Mouse (Mus musculus) c-Kit-positive CD71-negative TER-119-negative erythroid progenitor cells, embryonic 14.5 days (primary cell): ENCODE data around the gene Eps15.

Experiments used
- DNase-seq: peaks from one replicate; pipeline ENCODE4 v3.0.0-alpha.2; 2013; ENCODE audit warnings: low read depth

Gene Eps15

GRCm38 (mm10) chr4:109279689-109280458, at the start of gene Eps15:
Gene Eps15, plus strand, starts transcription at chr4:109280268.
- peak; percentile 87 for DNase-seq

DNA sequence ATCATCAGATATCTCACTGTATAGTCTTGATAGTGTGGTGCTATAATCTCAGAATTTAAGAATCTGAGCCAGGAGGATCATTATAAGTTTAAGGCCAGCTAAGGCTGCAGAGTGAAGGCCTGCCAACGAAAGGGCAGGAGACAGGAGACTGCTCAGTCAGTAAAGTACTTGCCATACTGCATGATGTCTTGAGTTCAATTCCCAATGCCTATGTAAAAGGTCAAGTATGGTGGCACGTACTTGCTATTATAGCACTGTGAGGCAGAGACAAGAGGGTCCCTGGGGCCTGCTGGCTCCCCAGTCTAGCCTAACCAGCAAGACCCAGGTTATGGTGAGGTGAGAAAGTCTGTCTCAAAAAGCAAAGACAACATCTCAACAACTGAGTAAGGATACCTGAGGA, 45.9 kb upstream of the Eps15 start, which contains the start of gene Calr4:
Gene Calr4 (plus strand): TSS at position 301 of the 400 bp plus-strand sequence.
- no peak for DNase-seq

DNA sequence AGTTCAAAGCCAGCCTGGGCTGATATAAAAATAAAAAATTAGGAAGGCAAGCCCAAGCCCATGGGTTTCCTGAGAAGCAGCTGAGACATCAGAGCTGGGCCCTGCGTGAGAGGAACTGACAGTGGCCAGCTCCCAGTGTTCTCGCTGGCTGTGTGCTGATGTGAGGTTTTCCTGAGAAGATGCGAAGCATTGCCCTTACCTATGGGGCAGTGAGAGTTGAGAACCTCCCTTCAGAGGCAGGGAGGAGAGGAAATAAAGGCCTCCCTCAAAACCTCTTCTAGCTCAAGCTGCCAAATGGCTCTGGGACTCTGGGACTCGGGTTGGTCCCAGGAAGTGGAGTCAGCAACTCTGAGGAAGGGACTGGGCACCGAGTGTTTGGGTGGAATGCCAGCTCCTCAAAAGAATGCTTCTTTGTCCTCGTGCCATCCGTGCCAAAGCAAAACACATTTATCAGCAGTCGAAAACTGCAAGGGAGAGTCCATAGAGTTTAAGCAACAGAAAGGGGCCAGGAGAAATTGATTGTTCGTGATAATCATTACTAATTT, 45.2 kb upstream of the Eps15 start:
- no peak for DNase-seq

DNA sequence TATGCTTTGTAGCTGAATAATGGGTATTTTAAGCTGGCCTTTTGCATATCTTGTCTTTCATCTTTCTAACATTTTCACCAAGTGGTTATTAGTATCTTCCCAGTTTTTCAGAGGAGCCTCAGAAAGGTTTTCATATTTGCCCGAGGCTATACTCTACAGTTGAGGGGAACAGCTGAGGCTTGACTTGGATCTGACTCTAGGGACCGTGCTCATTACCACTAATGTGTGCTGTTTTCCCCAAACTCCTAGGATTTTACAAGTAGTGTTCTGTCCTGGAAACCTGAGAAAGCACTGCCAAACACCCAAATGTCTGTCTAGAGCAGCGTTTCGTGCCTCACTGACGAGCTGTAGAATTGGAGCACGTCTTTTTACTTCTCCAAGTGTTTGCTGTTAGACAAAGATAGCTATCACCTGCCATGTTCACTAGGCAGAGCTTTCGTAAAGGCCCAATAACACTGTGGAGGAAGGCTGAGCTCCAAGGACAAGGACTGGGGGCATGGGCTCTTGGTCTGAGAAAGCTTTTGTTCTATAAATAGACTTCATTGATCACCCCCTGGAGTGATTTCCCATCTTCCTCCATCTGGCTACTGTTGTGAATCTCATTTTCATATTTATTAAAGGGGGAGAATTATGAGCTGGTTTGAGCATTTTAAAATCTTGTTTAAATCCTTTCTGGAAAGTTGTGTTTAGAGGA, 43.7 kb upstream of the Eps15 start:
- no peak for DNase-seq

DNA sequence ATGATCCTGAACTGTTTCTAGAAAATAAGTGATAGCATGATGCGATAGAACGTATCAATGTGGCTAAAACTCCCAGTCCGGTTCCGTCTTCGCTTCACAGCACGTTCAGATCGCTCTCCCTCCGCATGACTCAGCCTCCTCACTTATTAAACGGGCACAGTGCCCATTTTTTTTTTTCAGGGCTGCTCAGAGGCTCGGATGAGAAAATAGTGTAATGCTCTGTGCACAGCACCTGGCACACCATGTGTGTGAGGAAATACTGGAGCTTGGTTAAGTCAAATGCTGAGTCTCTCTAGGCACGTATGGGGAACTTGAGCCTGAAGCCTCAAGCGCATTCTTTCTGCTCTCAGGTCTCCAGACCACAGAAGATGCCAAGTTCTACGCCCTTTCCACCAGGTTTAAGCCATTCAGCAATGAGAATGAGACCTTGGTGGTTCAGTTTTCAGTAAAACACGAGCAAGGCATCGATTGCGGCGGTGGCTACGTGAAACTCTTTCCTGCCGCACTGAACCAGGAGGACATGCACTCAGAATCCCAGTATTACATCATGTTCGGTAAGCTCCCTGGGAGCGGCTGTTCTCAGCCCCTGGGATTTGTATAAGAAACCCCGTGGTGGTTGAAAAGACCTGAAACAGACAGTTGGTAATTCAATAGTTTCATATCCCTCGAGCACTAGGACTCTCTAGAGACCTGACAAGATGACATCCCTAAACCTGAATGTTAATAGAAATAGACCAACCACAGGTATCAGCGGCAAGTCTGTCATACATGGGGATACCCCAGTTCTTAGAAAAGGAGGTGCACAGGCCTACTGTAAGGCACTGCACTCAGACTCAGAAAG, 41.4 kb upstream of the Eps15 start:
- DNase-seq = no peak

- DNase-seq = no peak
These were observed 38.8 kb upstream of the Eps15 start for GRCm38 (mm10) chr4:109241221-109241620.

GRCm38 (mm10) chr4:109241934-109242333, 38.1 kb upstream of the Eps15 start:
- DNase-seq = no peak

- no peak for DNase-seq
These were observed 35.6 kb upstream of the Eps15 start for GRCm38 (mm10) chr4:109244506-109244905.

DNA sequence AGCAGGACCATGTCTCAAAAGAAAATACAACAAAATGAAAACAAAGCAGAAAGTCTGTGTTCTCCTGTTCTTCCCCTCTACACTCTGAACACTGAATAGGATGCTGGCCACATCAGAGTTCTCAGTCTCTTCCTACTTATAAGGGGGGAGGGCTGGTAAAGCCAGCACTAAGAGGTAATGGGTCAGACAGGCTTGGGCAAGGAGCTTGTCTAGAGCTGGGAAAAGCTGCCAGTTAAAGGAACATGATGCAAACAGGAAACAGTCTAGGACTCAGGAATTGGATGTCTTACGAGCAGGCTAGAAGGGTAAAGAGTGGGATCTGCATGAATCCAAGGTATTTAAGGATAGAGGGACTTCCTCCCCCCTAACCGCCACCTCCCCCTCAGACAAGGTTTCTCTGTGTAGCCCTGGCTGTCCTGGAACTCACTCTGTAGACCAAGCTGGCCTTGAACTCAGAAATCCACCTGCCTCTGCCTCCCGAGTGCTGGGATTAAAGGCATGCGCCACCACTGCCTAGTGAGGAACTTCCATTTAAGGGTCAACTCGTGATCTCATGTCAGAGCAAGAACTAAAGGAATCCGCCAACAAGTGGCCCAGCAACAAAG, 35.0 kb upstream of the Eps15 start:
- DNase-seq = no peak

- DNase-seq = no peak
These were observed 28.5 kb upstream of the Eps15 start for GRCm38 (mm10) chr4:109251605-109252004.

GRCm38 (mm10) chr4:109252199-109252598, 27.9 kb upstream of the Eps15 start:
- no peak for DNase-seq

DNA sequence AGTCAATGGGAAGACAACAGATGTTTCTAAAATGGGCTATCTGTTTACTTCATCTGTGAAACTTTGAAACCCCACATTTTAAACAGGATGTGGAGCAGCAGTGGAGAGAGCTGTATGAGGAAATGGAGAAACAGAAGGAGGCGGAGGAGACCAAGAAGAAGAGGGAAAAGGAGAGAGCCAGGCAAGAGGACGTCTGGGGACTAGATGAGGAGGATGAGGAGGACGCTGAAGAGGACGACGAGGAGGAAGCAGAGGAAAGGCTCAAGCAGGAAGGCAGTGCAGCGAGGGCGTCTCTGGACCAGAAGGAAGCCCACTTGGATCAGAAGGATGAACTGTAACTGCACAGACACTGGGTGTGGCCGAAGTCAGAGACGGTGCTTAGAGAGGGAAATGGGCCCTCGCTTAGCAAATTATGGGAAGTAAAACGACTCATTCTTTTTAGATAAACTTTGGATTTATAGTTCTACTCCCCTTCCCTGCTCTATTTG, 26.4 kb upstream of the Eps15 start:
- no peak for DNase-seq

DNA sequence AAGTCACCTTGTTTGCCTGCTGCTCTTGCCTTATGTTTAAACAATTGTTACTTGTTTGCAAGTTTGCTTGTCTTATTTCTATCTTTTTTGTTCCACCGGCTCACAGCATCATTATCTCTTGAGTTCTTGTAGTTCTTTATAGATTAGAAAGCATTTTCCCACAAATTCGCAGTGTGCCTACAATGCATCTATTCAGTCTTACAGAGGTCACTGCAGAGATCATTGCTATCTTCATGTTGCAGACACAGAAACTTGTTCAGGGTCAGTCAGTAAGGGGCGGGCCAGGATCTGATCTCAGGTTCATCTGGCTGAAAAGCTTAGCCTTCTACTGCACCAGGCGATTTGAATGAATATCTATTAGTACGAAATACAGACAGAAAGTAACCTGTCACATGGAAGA, 25.6 kb upstream of the Eps15 start:
- DNase-seq = no peak

DNA sequence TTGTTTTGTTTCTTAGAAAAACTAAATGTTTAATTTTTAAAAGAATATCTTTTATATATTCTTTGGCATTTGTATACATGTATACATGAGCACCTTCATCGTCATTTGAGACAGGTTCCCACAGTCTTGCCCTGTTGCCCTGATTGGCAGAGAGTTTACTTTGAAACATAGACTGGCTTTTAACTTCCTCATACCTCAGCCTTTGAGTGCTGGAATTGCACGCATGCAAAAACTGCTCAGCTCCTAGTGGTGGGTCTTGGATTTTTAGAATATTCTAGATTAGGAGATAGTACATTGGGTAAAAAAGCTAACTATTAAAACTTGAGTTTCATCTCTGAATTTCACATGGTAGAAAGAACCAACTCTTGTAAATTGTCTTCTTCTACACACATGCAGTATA, 24.7 kb upstream of the Eps15 start:
- DNase-seq = no peak

DNA sequence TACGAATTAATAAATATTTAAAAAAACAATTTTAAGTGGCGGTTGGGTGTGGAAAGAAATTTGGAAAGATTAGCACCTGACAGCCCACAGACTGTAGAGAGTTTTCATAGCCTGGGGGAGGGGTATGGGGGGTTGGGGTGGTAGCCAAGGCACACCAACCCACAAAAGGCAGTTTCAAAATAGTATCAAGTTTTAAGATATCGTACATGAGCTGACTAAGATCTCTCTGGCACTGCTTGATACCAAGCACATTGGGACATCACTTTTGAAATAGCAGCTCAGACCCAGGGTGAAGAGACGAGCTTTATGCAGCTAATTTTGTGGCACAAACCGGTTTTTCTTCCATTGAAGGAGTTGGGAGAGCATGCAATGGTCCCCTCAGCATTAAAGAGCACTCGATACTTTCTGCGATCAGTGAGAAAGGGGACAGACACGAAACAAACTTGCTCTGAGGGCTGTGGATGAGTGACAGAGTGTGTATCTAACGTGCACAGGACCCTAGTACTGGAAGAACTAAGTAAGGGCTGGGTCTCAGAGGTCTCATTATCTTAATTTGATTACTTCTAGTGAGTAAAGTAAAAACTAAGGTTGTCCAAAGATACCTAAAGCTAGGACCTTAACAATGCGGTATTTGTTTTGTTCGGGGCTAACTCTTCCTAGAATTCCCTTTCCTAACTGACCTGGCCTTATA, 24.2 kb upstream of the Eps15 start:
- DNase-seq = no peak

GRCm38 (mm10) chr4:109256791-109257190, 23.3 kb upstream of the Eps15 start:
- no peak for DNase-seq

DNA sequence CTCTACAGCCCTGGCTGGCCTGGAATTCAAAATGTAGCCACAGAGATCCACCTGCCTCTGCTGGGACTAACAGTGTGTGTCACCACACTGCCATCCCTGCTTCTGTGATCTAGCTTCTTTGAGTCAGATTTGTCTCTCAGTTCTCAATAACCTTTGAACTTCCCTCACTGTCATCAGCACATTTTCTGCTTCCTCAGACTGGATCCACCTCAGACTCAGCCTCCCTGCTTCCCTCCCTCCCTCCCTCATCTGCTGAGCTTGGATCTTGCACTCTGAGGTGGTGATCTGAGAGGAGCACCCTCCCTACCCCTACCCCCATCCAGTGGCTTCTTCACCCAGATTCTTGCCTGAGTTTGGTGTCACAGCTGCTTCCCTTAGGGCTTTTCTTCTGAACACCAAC, 22.4 kb upstream of the Eps15 start:
- DNase-seq = no peak

DNA sequence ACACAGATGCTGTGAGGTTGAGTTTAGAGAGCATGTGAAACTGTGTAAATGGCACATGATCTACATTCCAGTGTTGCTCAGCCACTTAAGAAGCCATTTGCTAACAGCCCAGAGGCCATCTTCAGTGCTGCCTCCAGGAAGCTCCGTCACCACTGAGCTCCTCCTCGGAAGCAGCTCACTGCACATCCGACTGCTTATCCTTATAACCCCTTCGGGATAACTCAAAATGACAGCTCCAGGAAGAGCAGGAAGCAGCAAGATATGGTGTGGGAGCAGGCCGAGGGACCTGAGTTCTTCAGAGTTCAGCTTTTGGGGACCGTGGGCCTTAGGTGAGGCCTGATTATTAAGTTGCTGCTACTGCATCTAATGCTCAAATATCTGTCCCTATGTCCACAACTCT, 18.0 kb upstream of the Eps15 start:
- no peak for DNase-seq

DNA sequence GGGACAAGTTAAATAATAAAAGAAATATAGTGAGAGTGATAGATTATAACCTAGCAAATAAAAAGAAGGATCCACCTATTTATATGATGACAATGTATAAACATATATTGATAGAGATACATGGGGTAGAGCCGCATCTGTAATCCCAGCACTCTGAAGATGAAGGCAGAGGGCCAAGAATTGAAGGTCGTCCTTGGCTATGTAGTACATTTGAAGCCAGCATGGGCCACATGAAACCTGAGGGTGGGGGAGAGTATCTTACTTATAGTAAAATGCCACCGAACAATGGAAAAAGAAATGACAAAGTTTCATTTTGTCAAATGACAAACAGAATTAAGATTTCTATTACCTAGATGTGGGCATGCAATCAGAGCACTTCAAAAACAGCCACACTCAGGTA, 14.0 kb upstream of the Eps15 start:
- no peak for DNase-seq

- DNase-seq = no peak
These were observed 13.3 kb upstream of the Eps15 start for GRCm38 (mm10) chr4:109266744-109267143.

- DNase-seq = no peak
These were observed 12.6 kb upstream of the Eps15 start for GRCm38 (mm10) chr4:109267452-109267851.
